Mouse (Mus musculus) olfactory bulb, adult 2 months (tissue): ENCODE measurements around the gene Htra1. TPM values are rescaled to one million over a fixed set of nuclear protein-coding genes. Genes with fewer than 3 reads are reported as not detected.

Source experiments
- H3K27ac ChIP-seq: fragments of 200-500 bp; 2 replicates; pipeline ENCODE4 v1.5.1; 2012; ENCODE audit warnings: low read depth, low read length; ENCODE audit not compliant: insufficient read depth
- H3K4me1 ChIP-seq: fragments of 200-500 bp; 2 replicates; pipeline ENCODE4 v1.6.1; 2012; ENCODE audit warnings: low read length; ENCODE audit not compliant: control insufficient read depth, insufficient read depth
- H3K4me3 ChIP-seq: fragments of 200-500 bp; 2 replicates; pipeline ENCODE4 v1.5.1; 2012; ENCODE audit warnings: mild to moderate bottlenecking, low read depth, low read length, moderate library complexity; ENCODE audit not compliant: insufficient read depth
- CTCF ChIP-seq: fragments of 200-500 bp; IDR thresholded peaks from 2 replicates; pipeline ENCODE4 v1.5.1; 2012; ENCODE audit warnings: low read depth, mild to moderate bottlenecking, low read length, moderate library complexity; ENCODE audit not compliant: insufficient read depth
- POLR2A ChIP-seq: fragments of 200-500 bp; IDR thresholded peaks from 2 replicates; pipeline ENCODE4 v1.6.1; 2012; ENCODE audit warnings: mild to moderate bottlenecking, low read depth, low read length, moderate library complexity; ENCODE audit not compliant: insufficient read depth
- WGBS: fragments of 180-500 bp; shearing (Covaris S2); methylation state at CpG from one replicate; pipeline ENCODE4 v1.1.7; 2018; 5-methylcytosine and 5-hydroxymethylcytosine counted together
- polyA plus RNA-seq: library from polyadenylated mRNA; stranded (reverse); fragments of >200 nt; gene quantifications from 2 replicates; pipeline ENCODE4 v1.2.4, GENCODE M21; 2012; ENCODE audit warnings: low replicate concordance; ENCODE audit not compliant: missing spikeins, insufficient read depth, insufficient read length

The Htra1 gene
- not detected in 2 replicates for polyA plus RNA-seq

DNA sequence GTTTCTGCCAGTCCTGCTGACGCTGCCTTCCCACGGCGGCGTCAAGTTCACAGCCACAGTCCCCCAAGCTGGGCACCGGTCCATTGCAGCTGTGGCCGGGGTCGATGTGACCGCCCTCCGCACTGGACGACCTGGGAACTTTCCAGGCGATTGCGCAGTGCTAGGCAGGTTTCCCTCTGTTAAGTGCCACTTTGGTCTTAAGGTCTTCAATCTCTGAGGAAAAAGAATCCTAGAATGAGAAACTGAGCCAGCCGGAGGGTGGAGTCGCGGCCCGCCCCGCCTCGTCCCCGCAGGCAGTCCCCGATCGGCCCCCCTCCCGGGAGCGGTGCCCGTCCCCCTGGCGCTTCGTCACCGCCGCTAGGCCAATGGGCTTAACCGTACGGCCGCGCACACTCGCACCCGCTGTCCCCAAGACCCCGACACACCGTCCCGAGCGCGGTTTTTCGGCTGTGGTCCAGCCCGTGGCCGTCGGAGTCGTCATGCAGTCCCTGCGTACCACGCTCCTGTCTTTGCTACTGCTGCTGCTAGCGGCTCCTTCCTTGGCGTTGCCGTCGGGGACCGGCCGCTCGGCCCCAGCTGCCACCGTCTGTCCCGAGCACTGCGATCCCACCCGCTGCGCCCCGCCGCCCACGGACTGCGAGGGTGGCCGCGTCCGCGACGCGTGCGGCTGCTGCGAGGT, at the start of gene Htra1:
TSS of gene Htra1 (plus strand) at position 319 of the 679 bp plus-strand sequence.
- peak within 1 kb of the TSS; percentile 49 for H3K27ac ChIP-seq

DNA sequence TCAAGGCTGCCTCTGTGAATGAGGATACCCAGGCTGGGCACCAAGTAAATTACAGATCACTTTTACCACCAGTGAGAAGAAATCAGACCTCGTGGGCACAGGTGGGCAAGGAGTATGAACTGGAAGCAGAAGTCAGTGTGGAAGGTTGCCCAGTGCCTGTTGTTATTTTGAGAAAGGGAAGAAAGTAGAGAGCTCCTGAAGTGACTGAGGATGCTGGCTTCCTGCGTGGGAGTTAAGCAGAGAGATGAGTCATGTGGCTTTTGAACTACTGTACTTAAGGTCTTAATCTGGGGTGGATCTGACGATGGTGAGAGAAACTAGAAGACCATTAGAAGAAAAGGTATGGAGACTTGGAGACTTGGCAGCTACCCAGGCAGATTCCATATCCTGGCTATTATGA, 49.7 kb upstream of the Htra1 start:
- no peak for TF ChIP-seq CTCF
- no peak for TF ChIP-seq POLR2A
- Histone ChIP-seq H3K4me3 (no peak overlapping the region), H3K27ac (peak overlapping the region; percentile 60; the same call in 1 of the 2 replicates), H3K4me1 (peaks cover 6% of the 10 kb centered on the region)
- 27% methylated on average over 3 of the region's 3 CpGs for WGBS

More for the DNA sequence above, at the start of gene Htra1:
- TF ChIP-seq POLR2A: no peak
- no peak for TF ChIP-seq CTCF
- under 1% methylated on average over 68 of the region's 70 CpGs for WGBS
- Histone ChIP-seq H3K4me3 (peak within 1 kb of the TSS; percentile 68), H3K4me1 (peaks cover 16% of the 10 kb centered on the region)

DNA sequence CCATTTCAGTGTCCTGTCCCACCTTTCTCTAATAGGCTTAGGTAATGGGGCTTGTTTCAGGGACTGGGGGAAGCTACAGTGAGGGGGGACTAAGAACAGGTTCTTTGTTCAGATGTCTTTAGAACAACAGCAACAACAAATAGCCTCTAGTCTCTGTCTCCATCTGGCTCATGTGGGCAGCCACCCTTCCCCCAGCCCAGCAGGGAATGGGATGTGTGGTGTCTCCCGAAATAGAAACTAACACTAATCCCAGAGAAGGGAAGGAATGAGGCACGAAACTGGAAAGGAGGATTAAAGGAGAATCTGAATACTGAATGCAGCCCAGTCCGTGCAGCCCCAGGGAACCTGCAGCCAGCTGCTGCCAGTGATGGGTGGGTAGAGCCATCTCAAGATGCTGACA, 48.0 kb upstream of the Htra1 start:
- H3K4me1 ChIP-seq: peaks cover 12% of the 10 kb centered on the region
- no peak overlapping the region for H3K4me3 ChIP-seq
- no peak for TF ChIP-seq CTCF
- TF ChIP-seq POLR2A: no peak
- 6% methylated on average over 3 of the region's 3 CpGs for WGBS
- H3K27ac ChIP-seq: peak overlapping the region; percentile 83

DNA sequence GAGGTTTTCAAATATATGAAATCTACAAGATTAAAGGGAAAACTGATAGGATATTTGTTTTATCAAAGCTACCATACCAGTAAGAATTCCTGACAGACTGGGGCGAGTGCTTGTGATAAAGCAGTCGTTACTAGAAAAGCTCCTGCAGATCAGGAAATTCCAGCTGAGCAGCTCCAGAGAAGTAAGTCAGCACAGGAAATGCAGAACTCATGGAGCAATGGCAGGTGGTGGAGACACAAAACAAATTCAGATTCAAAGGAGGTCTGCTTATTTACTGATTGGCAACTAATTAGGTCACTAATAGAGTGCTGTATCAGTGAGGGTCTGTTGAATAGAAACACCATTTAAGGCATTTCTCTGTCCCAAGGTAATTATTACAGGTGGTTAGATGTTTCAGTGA, 45.0 kb upstream of the Htra1 start:
- H3K4me3 ChIP-seq: no peak overlapping the region
- 39% methylated on average over 2 of the region's 2 CpGs for WGBS
- peaks cover 14% of the 10 kb centered on the region for H3K4me1 ChIP-seq
- TF ChIP-seq POLR2A (no peak), CTCF (no peak)
- no peak overlapping the region for H3K27ac ChIP-seq

DNA sequence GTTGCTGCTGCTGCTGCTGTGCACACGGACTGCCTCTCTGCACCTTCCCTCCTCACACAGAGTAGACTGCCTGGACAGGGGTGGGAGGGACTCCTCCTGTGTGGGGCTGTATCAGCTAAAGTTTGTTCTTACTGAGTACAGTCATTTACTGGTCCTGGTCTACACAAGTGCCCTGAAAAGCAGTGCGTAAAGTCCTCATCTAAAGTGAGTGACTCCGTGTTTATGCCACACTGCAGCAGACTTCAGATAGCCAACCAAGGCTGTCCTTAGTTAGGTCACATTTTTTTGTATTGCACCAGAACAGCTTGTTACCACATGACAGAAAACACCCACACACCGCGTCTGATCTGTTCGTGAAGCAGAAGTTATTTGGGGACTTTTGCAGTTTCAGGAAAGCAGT, 42.9 kb upstream of the Htra1 start:
- Histone ChIP-seq H3K27ac (peak overlapping the region; percentile 54; the same call in 1 of the 2 replicates), H3K4me3 (no peak overlapping the region), H3K4me1 (peaks cover 11% of the 10 kb centered on the region)
- TF ChIP-seq CTCF (no peak), POLR2A (no peak)
- WGBS: 27% methylated on average over 6 of the region's 6 CpGs

DNA sequence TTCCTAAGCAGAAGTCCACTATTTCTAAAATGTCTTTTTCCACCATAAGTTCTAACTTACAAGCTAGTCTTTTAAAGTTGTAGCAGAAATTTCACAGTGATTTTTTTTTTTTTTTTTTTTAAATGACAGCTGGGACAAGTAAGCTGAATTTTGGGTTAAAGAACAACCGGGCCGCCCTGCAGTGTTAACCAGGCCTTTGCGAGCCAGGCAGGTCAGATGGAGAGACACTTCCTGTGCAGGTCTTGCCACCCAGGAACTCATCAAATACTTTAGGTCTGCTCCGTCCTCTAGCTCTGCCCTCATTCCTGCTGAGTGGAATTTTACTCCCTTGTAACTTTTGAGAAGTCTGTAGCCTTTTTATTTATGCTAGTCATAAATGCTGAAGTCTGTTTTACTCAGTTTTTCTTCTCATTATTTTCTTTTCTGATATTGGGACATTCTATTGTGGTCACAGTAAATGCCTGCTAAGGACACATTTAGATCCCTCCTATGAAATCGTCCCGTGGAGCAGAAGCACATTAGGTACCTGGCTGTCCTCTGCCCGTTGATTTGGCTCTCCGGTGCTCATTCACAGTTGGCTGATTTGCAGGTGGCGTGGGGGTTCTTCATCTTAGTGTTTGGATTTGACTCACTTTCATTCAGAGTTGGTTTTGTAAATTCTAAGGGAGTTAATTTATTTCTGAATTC, 40.8 kb upstream of the Htra1 start:
- TF ChIP-seq POLR2A: no peak
- TF ChIP-seq CTCF: no peak
- H3K4me3 ChIP-seq: no peak overlapping the region
- peaks cover 8% of the 10 kb centered on the region for H3K4me1 ChIP-seq
- 53% methylated on average over 9 of the region's 9 CpGs for WGBS
- H3K27ac ChIP-seq: 0 out of 2 replicates have a peak overlapping the region, but pooled peaks have one; percentile 7

DNA sequence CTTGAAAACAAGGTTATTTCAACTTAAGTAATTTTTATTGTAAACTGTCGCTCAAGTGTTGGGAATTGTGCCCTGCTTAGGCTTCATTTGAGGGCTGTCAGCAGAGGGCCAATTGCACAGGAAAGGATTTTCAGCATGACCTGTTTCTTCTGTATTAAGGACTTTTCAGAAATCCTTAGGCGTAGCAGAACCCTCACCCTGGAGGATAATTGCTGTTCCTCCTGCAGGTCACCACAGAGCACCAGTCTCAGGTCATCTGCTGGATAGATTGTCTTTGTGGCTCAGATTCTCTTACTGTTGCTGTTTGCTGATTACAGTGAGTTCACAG, 40.3 kb upstream of the Htra1 start:
- no peak for TF ChIP-seq POLR2A
- no peak for TF ChIP-seq CTCF
- Histone ChIP-seq H3K4me3 (no peak overlapping the region), H3K27ac (0 out of 2 replicates have a peak overlapping the region, but pooled peaks have one; percentile 7), H3K4me1 (peaks cover 8% of the 10 kb centered on the region)
- 55% methylated on average over 2 of the region's 2 CpGs for WGBS

DNA sequence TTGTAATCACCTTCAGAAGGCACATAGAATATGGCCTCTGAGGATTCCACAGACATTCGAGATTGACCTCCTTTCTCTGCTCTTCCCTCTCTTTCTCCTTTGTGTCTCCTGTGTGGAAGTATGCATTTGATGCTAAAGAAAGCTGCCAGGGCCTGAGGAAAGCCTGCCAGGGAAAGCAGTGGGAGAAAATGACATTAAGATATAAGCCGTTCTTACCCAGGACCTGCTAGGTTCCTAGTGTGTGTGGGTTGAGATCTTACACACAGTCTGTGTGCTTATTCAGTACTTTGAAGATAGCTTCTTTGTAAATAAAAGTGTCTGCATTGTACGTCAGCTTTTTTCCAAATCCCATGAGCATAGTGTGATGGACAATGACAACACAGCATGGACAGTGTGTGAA, 39.8 kb upstream of the Htra1 start:
- peaks cover 8% of the 10 kb centered on the region for H3K4me1 ChIP-seq
- TF ChIP-seq CTCF: no peak
- no peak for TF ChIP-seq POLR2A
- peak overlapping the region; percentile 19 for H3K27ac ChIP-seq
- 38% methylated on average over 3 of the region's 3 CpGs for WGBS
- no peak overlapping the region for H3K4me3 ChIP-seq

DNA sequence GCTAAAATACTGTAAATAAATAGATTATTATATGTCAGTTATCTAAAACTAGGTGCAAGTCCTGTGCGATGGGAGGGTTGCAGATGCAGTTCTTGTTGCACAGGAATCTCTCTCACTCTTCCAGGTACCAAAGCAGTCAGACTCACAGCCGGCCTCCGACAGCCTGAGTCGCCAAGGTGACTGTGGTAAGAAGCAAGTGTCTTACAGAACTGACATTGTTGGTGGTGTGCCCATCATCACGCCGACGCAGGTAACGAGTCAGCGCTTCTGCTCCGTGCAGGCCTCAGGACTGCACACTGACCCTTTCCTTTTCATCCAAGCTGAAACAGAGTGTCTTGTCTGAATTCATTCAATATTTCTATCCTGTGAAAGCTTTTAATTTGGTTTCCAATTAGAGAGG, 38.7 kb upstream of the Htra1 start:
- Histone ChIP-seq H3K27ac (no peak overlapping the region), H3K4me1 (peaks cover 8% of the 10 kb centered on the region), H3K4me3 (no peak overlapping the region)
- 87% methylated on average over 10 of the region's 10 CpGs for WGBS
- TF ChIP-seq CTCF: no peak
- TF ChIP-seq POLR2A: no peak

DNA sequence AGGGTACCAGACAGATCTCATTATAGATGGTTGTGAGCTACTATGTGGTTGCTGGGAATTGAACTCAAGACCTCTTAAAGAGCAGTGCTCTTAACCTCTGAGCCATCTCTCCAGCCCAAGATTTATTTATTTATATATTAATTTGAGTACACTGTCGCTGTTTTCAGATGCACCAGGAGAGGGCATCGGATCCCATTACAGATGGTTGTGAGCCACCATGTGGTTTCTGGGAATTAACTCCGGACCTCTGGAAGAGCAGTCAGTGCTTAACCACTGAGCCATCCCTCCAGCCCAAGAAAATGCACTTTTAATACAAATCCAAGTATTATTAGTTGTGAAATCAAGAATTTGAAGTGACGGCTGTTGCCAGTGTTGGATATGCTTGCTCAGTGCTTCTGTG, 37.5 kb upstream of the Htra1 start:
- H3K4me3 ChIP-seq: no peak overlapping the region
- no peak for TF ChIP-seq CTCF
- TF ChIP-seq POLR2A: no peak
- H3K4me1 ChIP-seq: peaks cover 2% of the 10 kb centered on the region; the same call in 1 of the 2 replicates
- H3K27ac ChIP-seq: no peak overlapping the region
- WGBS: 71% methylated on average over 4 of the region's 4 CpGs
